Mouse (Mus musculus) sigmoid colon, adult 10 weeks (tissue): ENCODE measurements around the gene Gm35134. TPM values are rescaled to one million over a fixed set of nuclear protein-coding genes. Genes with fewer than 3 reads are reported as not detected.

Experiments
- polyA plus RNA-seq: library from polyadenylated mRNA; stranded (reverse); fragments of 350-450 nt; fragmentation: Illumina TruSeq; extraction: RNeasy Lipid Tissue Mini Kit (QIAGEN cat#74804); gene quantifications from one replicate; pipeline ENCODE4 v1.2.3, GENCODE M21; 2014; ENCODE audit warnings: low read depth, low replicate concordance

Gene Gm35134
- not detected for polyA plus RNA-seq

DNA sequence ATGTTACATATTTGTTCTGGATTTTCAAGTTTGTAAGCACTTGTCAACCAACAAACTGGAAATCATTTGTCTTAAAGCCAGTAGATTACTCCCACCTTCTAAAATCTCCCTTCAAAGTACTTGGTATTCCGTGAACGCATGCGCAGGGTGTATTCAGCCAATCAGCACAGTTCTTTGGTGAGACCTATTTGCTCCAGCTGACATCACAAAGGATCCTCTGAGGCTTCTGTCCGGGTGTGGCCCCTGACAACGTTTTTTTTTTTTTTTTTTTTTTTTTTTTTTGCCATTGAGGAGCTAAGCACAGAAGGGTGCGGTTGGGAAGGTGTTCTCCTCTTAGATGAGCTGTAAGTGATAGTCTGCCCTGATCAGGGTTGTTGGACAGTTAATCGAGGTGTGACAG, at the start of gene Gm35134:
TSS of gene Gm35134 (plus strand) at position 301 of the 400 bp plus-strand sequence.

